Mouse (Mus musculus): Measurements from ENCODE around the gene Utp15. TPM values are rescaled to one million over a fixed set of nuclear protein-coding genes. Genes with fewer than 3 reads are reported as not detected.

The Utp15 gene
- total and polyA plus RNA-seq, 3 experiments = 36.8 to 52.2 (median 51.7) TPM

DNA sequence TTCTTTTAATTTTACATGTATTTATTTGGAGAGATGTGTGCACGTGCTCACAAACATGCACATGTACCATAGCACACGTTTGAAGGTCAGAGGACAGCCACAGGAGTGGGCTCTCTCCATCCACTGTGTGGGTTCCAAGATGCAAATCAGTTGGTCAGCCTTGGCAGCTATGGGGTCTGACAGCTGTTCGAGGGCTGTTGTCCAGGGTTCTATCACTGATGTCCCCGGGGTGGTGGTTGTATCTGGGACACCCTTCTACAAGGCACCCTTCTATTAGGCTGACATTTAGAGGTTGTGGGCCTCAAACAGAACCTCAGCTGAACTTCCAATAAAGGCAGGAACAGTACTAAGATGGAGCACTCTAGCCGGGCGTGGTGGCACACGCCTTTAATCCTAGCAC lies 13.4 kb upstream of the Utp15 start:
- no peaks in the 10 kb centered on the region for H3K9me3 ChIP-seq (replicated peaks; ENCODE audit: low read length)
- TF ChIP-seq MAZ (IDR thresholded peaks at IDR 0.05; ENCODE audit: low read depth, low read length) (no peak), BHLHE40 (IDR thresholded peaks at IDR 0.05; ENCODE audit: low read depth, low read length) (peak; percentile 77)
- dilution Hi-C loops (cut with MboI; ENCODE audit: extremely low pct_ligation_motif_present, extremely low pct_unique_long_range_greater_than_20kb, low sequenced_read_pairs) = no loop called here

DNA sequence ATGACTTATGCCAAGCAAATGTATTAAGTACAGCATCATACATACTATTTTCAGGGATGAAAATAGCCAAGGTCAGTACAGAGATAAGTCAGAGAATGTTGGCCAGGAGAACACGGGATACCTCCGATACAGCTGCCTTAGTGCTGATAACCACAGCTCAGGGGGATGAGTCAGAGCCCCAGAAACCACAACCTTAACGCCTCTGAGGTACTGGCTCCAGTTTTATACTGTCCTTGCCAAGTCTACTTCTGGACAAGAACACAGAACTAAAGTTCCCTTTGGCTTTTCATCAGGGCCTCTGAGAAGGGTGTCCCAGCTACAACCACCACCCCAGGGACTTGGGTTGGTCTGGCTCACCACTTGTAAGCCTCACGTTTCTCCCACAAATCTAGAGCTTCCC lies 12.8 kb upstream of the Utp15 start:
- dilution Hi-C loops (cut with MboI; ENCODE audit: extremely low pct_ligation_motif_present, extremely low pct_unique_long_range_greater_than_20kb, low sequenced_read_pairs) = no loop called here
- Histone ChIP-seq H3K4me2 (ENCODE audit: insufficient read depth, low read depth, poor library complexity, severe bottlenecking) (no peak overlapping the region), H3K4me3 (replicated peaks in 1 of 3; ENCODE audit: low read depth in 2 of 3, low read length in 2 of 3, poor library complexity in 1 of 3) (no peak overlapping the region), H3K9me3 (replicated peaks; ENCODE audit: low read length) (no peaks in the 10 kb centered on the region), H3K27me3 (replicated peaks) (no peaks in the 10 kb centered on the region), H3K4me1 (ENCODE audit: control insufficient read depth in 1 of 2, insufficient read depth in 2 of 2) (peaks cover 14 to 15% of the 10 kb centered on the region in 2 experiments; a peak in 3 of 4 replicates), H3K9ac (ENCODE audit: insufficient read depth, low read depth) (no peak overlapping the region), H3K27ac (ENCODE audit: insufficient read depth, low read depth) (no peak overlapping the region), H3K79me2 (replicated peaks; ENCODE audit: control insufficient read depth, extremely low read depth, insufficient read depth, poor library complexity, severe bottlenecking) (no peaks in the 10 kb centered on the region), H3K36me3 (replicated peaks in 1 of 2; ENCODE audit: control insufficient read depth in 1 of 2, insufficient read depth in 1 of 2, low read length in 1 of 2) (peaks cover 28 to 54% of the 10 kb centered on the region in 2 experiments)
- DNase-seq (ENCODE audit: extremely low read depth) = peak; percentile 45
- in situ Hi-C loops (cut with MboI; ENCODE audit: low pct_ligation_motif_present, low pct_unique_long_range_greater_than_20kb, low sequenced_read_pairs) = no loop called here
- TF ChIP-seq ELF1 (IDR thresholded peaks at IDR 0.05; ENCODE audit: low read depth, low read length) (no peak), ETS1 (conservative IDR thresholded peaks at IDR 0.05; ENCODE audit: low read depth, low read length) (peak; percentile 27; the same call in 1 of the 2 replicates)

More for the DNA sequence above, 13.4 kb upstream of the Utp15 start:
- Histone ChIP-seq H3K9ac (ENCODE audit: insufficient read depth, low read depth) (no peak overlapping the region), H3K36me3 (replicated peaks in 1 of 2; ENCODE audit: control insufficient read depth in 1 of 2, insufficient read depth in 1 of 2, low read length in 1 of 2) (peaks cover 24 to 48% of the 10 kb centered on the region in 2 experiments), H3K4me3 (replicated peaks in 1 of 3; ENCODE audit: low read depth in 2 of 3, low read length in 2 of 3, poor library complexity in 1 of 3) (no peak overlapping the region), H3K4me2 (ENCODE audit: insufficient read depth, low read depth, poor library complexity, severe bottlenecking) (no peak overlapping the region), H3K4me1 (ENCODE audit: control insufficient read depth in 1 of 2, insufficient read depth in 2 of 2) (peaks cover 20% of the 10 kb centered on the region in 2 experiments), H3K27me3 (replicated peaks) (no peaks in the 10 kb centered on the region), H3K27ac (ENCODE audit: insufficient read depth, low read depth) (no peak overlapping the region), H3K79me2 (replicated peaks; ENCODE audit: control insufficient read depth, extremely low read depth, insufficient read depth, poor library complexity, severe bottlenecking) (no peaks in the 10 kb centered on the region)
- in situ Hi-C loops (cut with MboI; ENCODE audit: low pct_ligation_motif_present, low pct_unique_long_range_greater_than_20kb, low sequenced_read_pairs) = no loop called here
- DNase-seq (ENCODE audit: extremely low read depth) = no peak

DNA sequence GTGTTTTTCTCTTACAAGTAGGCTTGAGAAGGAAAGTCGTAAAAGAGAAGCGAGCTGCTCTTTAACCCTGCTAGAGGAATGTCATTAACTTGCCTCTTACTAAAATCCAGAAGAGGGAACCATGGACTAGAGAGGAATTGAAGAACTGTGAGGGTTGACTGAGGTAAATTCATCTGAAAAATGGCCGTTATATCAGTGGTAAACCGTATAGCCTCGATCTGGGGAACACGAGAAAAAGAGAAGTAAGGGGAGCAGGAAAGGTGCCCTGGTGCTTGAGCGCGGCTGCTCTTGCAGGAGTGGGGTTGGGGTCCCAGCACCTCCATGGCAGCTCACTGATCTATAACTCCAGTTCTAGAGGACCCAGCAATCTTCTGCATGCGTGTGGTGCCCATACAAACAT lies 11.2 kb upstream of the Utp15 start:
- Histone ChIP-seq H3K36me3 (replicated peaks in 1 of 2; ENCODE audit: control insufficient read depth in 1 of 2, insufficient read depth in 1 of 2, low read length in 1 of 2) (peaks cover 28 to 63% of the 10 kb centered on the region in 2 experiments), H3K79me2 (replicated peaks; ENCODE audit: control insufficient read depth, extremely low read depth, insufficient read depth, poor library complexity, severe bottlenecking) (no peaks in the 10 kb centered on the region), H3K4me2 (ENCODE audit: insufficient read depth, low read depth, poor library complexity, severe bottlenecking) (no peak overlapping the region), H3K9me3 (replicated peaks; ENCODE audit: low read length) (no peaks in the 10 kb centered on the region), H3K4me1 (ENCODE audit: control insufficient read depth in 1 of 2, insufficient read depth in 2 of 2) (peaks cover 13 to 14% of the 10 kb centered on the region in 2 experiments; a peak in 3 of 4 replicates), H3K4me3 (replicated peaks in 1 of 3; ENCODE audit: low read depth in 2 of 3, low read length in 2 of 3, poor library complexity in 1 of 3) (no peak overlapping the region), H3K9ac (ENCODE audit: insufficient read depth, low read depth) (no peak overlapping the region), H3K27ac (ENCODE audit: insufficient read depth, low read depth) (no peak overlapping the region), H3K27me3 (replicated peaks) (no peaks in the 10 kb centered on the region)
- dilution Hi-C loops (cut with MboI; ENCODE audit: extremely low pct_ligation_motif_present, extremely low pct_unique_long_range_greater_than_20kb, low sequenced_read_pairs) (no loop called here), in situ Hi-C loops (cut with MboI; ENCODE audit: low pct_ligation_motif_present, low pct_unique_long_range_greater_than_20kb, low sequenced_read_pairs) (no loop called here)
- DNase-seq (ENCODE audit: extremely low read depth) = no peak
- no peak for TF ChIP-seq MAX (IDR thresholded peaks at IDR 0.05; ENCODE audit: low read length)
- TF ChIP-seq BHLHE40 (IDR thresholded peaks at IDR 0.05; ENCODE audit: low read depth, low read length) = no peak
- no peak for TF ChIP-seq ZC3H11A (IDR thresholded peaks at IDR 0.05; ENCODE audit: low read depth, low read length)
- TF ChIP-seq SIN3A (IDR thresholded peaks at IDR 0.05; ENCODE audit: low read length) = no peak
- no peak for TF ChIP-seq MAZ (IDR thresholded peaks at IDR 0.05; ENCODE audit: low read depth, low read length)
- TF ChIP-seq RAD21 (IDR thresholded peaks at IDR 0.05; ENCODE audit: low read depth, low read length) = no peak
- no peak for TF ChIP-seq KAT2A (IDR thresholded peaks at IDR 0.05; ENCODE audit: insufficient replicate concordance, low read length)
- TF ChIP-seq ZMIZ1 (IDR thresholded peaks at IDR 0.05; ENCODE audit: low read depth, low read length) = no peak
- TF ChIP-seq EP300 (IDR thresholded peaks at IDR 0.05; ENCODE audit: low read length) = no peak
- no peak for TF ChIP-seq SMC3 (IDR thresholded peaks at IDR 0.05; ENCODE audit: low read depth, low read length)
- TF ChIP-seq CHD1 (IDR thresholded peaks at IDR 0.05; ENCODE audit: low read depth, low read length) = no peak
- no peak for TF ChIP-seq PAX5 (IDR thresholded peaks at IDR 0.05; ENCODE audit: low read length)
- no peak for TF ChIP-seq TBP (conservative IDR thresholded peaks at IDR 0.05; ENCODE audit: low read depth, low read length)
- TF ChIP-seq USF1 (IDR thresholded peaks at IDR 0.05; ENCODE audit: low read depth, low read length) = no peak
- no peak for TF ChIP-seq ETS1 (conservative IDR thresholded peaks at IDR 0.05; ENCODE audit: low read depth, low read length)
- no peak for TF ChIP-seq IRF4 (IDR thresholded peaks at IDR 0.05; ENCODE audit: low read depth, low read length)
- no peak for TF ChIP-seq POLR2A (IDR thresholded peaks at IDR 0.05; ENCODE audit: low read depth, low read length)
- no peak for TF ChIP-seq JUN (IDR thresholded peaks at IDR 0.05; ENCODE audit: insufficient read depth, low read depth, low read length)
- TF ChIP-seq ZKSCAN1 (IDR thresholded peaks at IDR 0.05; ENCODE audit: borderline replicate concordance, low read depth, low read length) = no peak
- TF ChIP-seq MYC (IDR thresholded peaks at IDR 0.05; ENCODE audit: low read depth, low read length) = no peak

All from CH12.LX (cell line).